Mouse (Mus musculus): ENCODE measurements around the gene Ascc3. TPM values are rescaled to one million over a fixed set of nuclear protein-coding genes. Genes with fewer than 3 reads are reported as not detected.
A peak's percentile ranks its signal among the peaks of the same experiment; 100 is the strongest.

Ascc3 gene
- total RNA-seq, 2 experiments from 2014 or later = 27.2 to 33.5 TPM

GRCm38 (mm10) chr10:50893546-50893945 is 301.1 kb downstream of the Ascc3 start:
- DNase-seq (ENCODE audit: low spot score in 2 of 2) = no peak

DNA sequence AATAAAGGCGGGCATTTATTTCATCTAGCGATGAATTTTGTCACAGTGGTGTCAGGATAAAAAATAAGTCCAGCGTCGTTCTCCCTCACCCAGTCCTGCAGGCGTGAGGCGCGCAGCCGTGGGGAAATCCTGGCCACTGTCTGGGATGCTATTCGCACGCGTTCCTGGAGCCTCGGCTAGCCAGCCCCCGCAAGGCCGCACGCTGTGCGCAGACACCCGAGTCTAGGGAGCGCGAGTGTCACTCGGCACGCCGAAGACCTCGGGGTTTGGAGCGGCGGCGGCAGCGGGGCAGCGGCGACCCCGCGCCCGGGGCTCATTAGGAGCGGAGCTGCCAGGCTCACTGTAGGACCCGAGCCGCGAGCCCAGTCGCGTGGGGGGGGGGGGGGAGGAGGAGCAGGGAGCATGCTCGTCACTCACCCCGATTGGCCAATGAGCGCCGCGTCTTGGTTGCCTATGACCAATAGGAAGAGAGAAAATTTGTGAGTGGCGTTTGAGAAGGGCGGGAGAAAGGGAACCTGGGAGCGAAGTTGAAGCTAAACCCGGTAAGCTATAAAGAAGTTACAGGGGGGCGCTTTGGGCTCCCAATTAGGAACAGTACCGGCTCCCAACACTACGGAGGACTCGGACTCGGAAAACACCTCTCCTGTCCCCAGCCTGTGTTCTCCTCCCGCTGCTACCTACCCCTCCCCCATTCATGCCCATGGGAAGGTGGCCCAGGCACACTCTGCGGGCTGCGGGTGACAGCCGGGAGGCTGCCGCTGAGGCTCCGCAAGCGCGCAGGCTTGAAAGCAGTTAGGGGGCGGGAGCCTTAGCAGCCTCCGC is 301.9 kb downstream of the Ascc3 start, which contains the start of gene Sim1:
Gene Sim1, plus strand, starts transcription at position 585 of the 822 bp plus-strand sequence.
- DNase-seq (ENCODE audit: low spot score in 2 of 2) = peak in 1 of 2 experiments; percentile 36

- no peak for DNase-seq (ENCODE audit: low spot score in 2 of 2)
Measured at GRCm38 (mm10) chr10:50895091-50895790, 302.8 kb downstream of the Ascc3 start.

- DNase-seq (ENCODE audit: low spot score in 2 of 2) = no peak
Measured at GRCm38 (mm10) chr10:50895881-50896766, 303.7 kb downstream of the Ascc3 start.

- DNase-seq (ENCODE audit: low spot score in 2 of 2) = no peak
Measured at GRCm38 (mm10) chr10:50896767-50897390, 304.4 kb downstream of the Ascc3 start.

- no peak for DNase-seq (ENCODE audit: low spot score in 2 of 2)
Measured at GRCm38 (mm10) chr10:50897530-50898471, 305.3 kb downstream of the Ascc3 start.

- DNase-seq (ENCODE audit: low spot score in 2 of 2) = no peak
Measured at GRCm38 (mm10) chr10:50898621-50899020, 306.2 kb downstream of the Ascc3 start.

DNA sequence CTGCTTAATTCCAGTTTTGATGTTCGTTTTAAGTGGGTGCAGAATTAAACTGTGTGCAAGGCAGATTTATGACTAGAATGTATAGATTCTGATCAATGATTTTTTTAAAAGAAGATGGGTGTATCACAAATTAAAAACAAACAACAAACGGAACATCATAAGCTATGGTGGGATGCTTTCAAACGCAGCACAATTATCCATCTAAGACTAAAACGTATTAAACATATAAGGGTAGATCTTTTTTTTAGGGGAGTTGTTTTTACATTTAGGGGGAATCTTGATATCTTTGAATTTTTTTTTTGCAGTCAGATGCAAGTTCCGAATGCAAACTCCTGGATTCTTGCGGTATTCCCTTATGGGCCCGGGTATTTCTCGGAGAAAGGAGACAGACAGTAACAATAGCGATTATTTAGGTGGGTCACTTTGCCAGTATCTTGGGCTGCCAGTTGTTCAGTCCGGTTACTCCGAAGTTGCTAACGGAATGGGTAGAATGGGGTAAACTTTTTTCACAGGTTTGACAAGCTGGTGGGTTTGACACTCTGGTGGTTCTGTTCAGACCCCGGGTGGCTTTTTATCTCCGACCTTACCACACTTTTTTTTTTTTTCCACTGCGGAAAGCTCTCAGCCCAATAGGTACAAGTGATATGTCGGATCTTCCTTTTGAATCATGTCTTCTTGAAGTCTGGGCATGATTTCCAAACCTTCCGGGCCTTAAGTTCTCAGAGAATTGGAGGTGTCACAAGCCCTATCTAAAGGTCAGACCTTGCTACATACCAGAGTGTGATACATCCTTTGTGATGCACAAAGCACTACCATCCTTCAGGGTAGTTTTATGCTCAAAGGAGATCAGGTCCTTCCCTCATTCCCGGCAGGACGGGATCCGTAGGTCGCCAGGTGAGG is 307.6 kb downstream of the Ascc3 start:
- no peak for DNase-seq (ENCODE audit: low spot score in 2 of 2)
